In genomic region chr1:157181081-157181480, GRCm38 (mm10) we compare ENCODE assay signal across 10 mouse cellular contexts.
DNase-seq lines count a peak whose midpoint lies in the region; ATAC-seq and TF ChIP-seq lines count a peak whose summit lies in the region.
"Had no signal": no experiment of that assay in that cellular context is flagged by ENCODE, and none has a peak within 500 bp of the region (broad histone marks: within the 10 kb centered on the region; RNA-seq: fewer than 3 reads in every experiment).

No protein-coding gene starts in this region.

- TF ChIP-seq CTCF in heart, postnatal 0 days (IDR thresholded peaks at IDR 0.05; ENCODE audit: low read depth): no peak
- no peak for TF ChIP-seq CTCF in midbrain, postnatal 0 days (IDR thresholded peaks at IDR 0.05)

- H3K4me2 ChIP-seq in heart, postnatal 0 days (ENCODE audit: low read depth, low read length): no peak overlapping the region
- H3K4me2 ChIP-seq in midbrain, postnatal 0 days (ENCODE audit: low read depth, low read length, poor library complexity, severe bottlenecking): 0 out of 2 replicates have a peak overlapping the region, but pooled peaks have one; percentile 12
- H3K4me2 ChIP-seq: intestine, embryonic 15.5 days; lung, embryonic 14.5 days had no signal

- peaks cover 13% of the 10 kb centered on the region for H3K4me1 ChIP-seq in heart, postnatal 0 days (ENCODE audit: control insufficient read depth, insufficient read depth)
- H3K4me1 ChIP-seq in midbrain, postnatal 0 days (ENCODE audit: insufficient read depth, low read length): peaks cover 6% of the 10 kb centered on the region
- H3K4me1 ChIP-seq: intestine, embryonic 15.5 days had no signal

- TF ChIP-seq EP300 in heart, postnatal 0 days (IDR thresholded peaks at IDR 0.05; ENCODE audit: low read depth): no peak

- no peaks in the 10 kb centered on the region for H3K27me3 ChIP-seq in heart, postnatal 0 days (ENCODE audit: control insufficient read depth, insufficient read depth, low read length)
- H3K27me3 ChIP-seq in midbrain, postnatal 0 days (ENCODE audit: insufficient read depth, low read length): no peaks in the 10 kb centered on the region
- H3K27me3 ChIP-seq: intestine, embryonic 15.5 days had no signal

- 0 out of 2 replicates have a peak, but pooled peaks have one; percentile 37 for ATAC-seq in heart, postnatal 0 days (ENCODE audit: insufficient read depth, low read depth)
- ATAC-seq in midbrain, postnatal 0 days (ENCODE audit: low FRiP score): no peak
- ATAC-seq: intestine, embryonic 15.5 days had no signal

- no peak overlapping the region for H3K27ac ChIP-seq in heart, postnatal 0 days (ENCODE audit: low read depth)
- peak overlapping the region; percentile 65 for H3K27ac ChIP-seq in midbrain, postnatal 0 days (ENCODE audit: low read depth, low read length)
- H3K27ac ChIP-seq: intestine, embryonic 15.5 days had no signal

- no peaks in the 10 kb centered on the region for H3K9me3 ChIP-seq in heart, postnatal 0 days (replicated peaks; ENCODE audit: control insufficient read depth, low read length)
- H3K9me3 ChIP-seq in midbrain, postnatal 0 days (ENCODE audit: low read length): no peaks in the 10 kb centered on the region
- H3K9me3 ChIP-seq: intestine, embryonic 15.5 days had no signal

- no peak overlapping the region for H3K9ac ChIP-seq in heart, postnatal 0 days (replicated peaks; ENCODE audit: low read depth, low read length)
- no peak overlapping the region; the same call in 1 of the 2 replicates for H3K9ac ChIP-seq in midbrain, postnatal 0 days (replicated peaks; ENCODE audit: low read length, poor library complexity, severe bottlenecking)
- H3K9ac ChIP-seq: intestine, embryonic 15.5 days; lung, embryonic 14.5 days had no signal

- H3K4me3 ChIP-seq in heart, postnatal 0 days (ENCODE audit: low read depth, low read length): no peak overlapping the region
- H3K4me3 ChIP-seq in midbrain, postnatal 0 days (ENCODE audit: low read depth, low read length): no peak overlapping the region
- H3K4me3 ChIP-seq: intestine, embryonic 15.5 days had no signal

- DNase-seq in cerebellum, adult 11-12 months: peak; percentile 6
- DNase-seq in cerebellum, postnatal 4 days (ENCODE audit: low spot score in 2 of 2): no peak
- peak; percentile 22 to 24 for DNase-seq in kidney, postnatal 4 days
- no peak for DNase-seq in kidney, adult 11 months
- peak; percentile 30 for DNase-seq in heart, postnatal 0 days (ENCODE audit: low spot score)
- peak; percentile 51 for DNase-seq in midbrain, postnatal 0 days (ENCODE audit: low spot score)
- DNase-seq in T-cell, adult 2 months (ENCODE audit: low spot score): no peak
- no peak for DNase-seq in Muller cell, postnatal 12 days (ENCODE audit: inconsistent ontology term)
- DNase-seq: lung, embryonic 14.5 days had no signal

- H3K36me3 ChIP-seq in heart, postnatal 0 days (replicated peaks; ENCODE audit: control insufficient read depth, insufficient read depth, low read length): peaks cover 2% of the 10 kb centered on the region; the same call in 1 of the 2 replicates
- no peaks in the 10 kb centered on the region for H3K36me3 ChIP-seq in midbrain, postnatal 0 days (ENCODE audit: insufficient read depth, low read length)
- H3K36me3 ChIP-seq: intestine, embryonic 15.5 days had no signal

Comparison
In these comparisons a context has a peak if more than half of its experiments do, and no peak if none do; other contexts are left out.
1. DNase-seq: peak in cerebellum, adult 11-12 months (single experiment), kidney, postnatal 4 days (2 of 2), heart, postnatal 0 days (single experiment) and midbrain, postnatal 0 days (single experiment); none in cerebellum, postnatal 4 days (0 of 2), kidney, adult 11 months (single experiment), T-cell, adult 2 months (single experiment) and Muller cell, postnatal 12 days (single experiment).